Mouse (Mus musculus) liver, embryonic 14.5 days (tissue): Measurements from ENCODE around the gene Shc2.

Experiments used
- CTCF ChIP-seq: IDR thresholded peaks from 2 replicates; pipeline ENCODE4 v1.5.1; 2016; ENCODE audit warnings: antibody characterized with exemption, low read depth, control low read depth
- EP300 ChIP-seq: IDR thresholded peaks from 2 replicates; pipeline ENCODE4 v1.6.1; 2016; ENCODE audit warnings: antibody characterized with exemption, low read depth

DNA sequence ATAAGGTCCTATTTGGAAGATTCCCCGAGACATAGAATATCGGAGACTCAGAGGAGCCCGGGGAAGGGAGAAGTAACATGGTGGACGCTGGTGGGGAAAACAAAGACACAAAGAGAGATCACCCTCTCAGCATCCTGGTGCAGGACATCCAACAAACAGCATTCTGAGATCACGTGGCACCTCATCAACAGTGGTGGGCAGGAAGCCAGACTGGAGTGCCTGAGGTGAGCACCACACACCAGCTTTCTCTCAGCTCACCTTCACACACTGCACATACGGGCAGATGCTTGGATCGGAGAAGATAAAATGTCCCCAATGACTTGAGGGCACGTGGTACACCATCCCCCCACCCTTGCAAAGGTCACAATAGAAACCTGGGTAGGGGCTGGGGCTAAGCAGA, 1.4 kb downstream of the Shc2 start:
- TF ChIP-seq EP300 (no peak), CTCF (no peak)
